ENCODE assay signal across 29 mouse cellular contexts in the genomic region with DNA sequence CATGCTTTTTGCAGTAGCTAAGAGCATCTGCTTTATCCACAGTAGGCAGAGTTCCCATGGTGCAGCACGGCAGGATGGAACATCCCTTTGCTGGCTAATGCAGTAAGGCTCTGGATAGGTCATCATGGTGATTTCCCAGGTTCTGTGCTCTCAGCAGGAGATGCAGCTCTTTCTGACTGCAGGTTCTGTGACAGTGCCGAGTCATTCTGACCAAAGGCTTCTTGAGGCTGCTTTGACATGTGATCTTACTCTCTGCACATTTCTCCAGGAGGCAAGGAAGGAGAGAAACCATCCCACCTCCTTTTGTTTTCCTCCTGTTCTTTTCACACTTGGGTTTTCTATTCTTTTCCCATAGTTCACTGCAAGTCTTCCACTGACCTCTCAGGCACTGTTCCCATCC. TPM values are rescaled to one million over a fixed set of nuclear protein-coding genes. Genes with fewer than 3 reads are reported as not detected.
"Had no signal": no experiment of that assay in that cellular context is flagged by ENCODE, and none has a peak within 500 bp of the region (broad histone marks: within the 10 kb centered on the region; RNA-seq: fewer than 3 reads in every experiment).

No protein-coding gene starts in this region.

- H3K4me1 ChIP-seq: limb, embryonic 12.5 days; limb, embryonic 15.5 days; lung, embryonic 15.5 days; midbrain, embryonic 12.5 days; midbrain, embryonic 15.5 days; neural tube, embryonic 13.5 days; stomach, embryonic 15.5 days had no signal

- H3K4me3 ChIP-seq: layer of hippocampus, adult 2 months; left cerebral cortex, adult 2 months; limb, embryonic 12.5 days; limb, embryonic 15.5 days; lung, embryonic 15.5 days; midbrain, embryonic 12.5 days; midbrain, embryonic 15.5 days; myocyte; neural tube, embryonic 13.5 days; stomach, embryonic 15.5 days had no signal

- H3K27ac ChIP-seq: kidney, postnatal 0 days; layer of hippocampus, adult 2 months; left cerebral cortex, adult 2 months; limb, embryonic 12.5 days; limb, embryonic 15.5 days; liver, embryonic 14.5 days; lung, embryonic 15.5 days; midbrain, embryonic 12.5 days; midbrain, embryonic 15.5 days; neural tube, embryonic 13.5 days; stomach, embryonic 15.5 days had no signal

- H3K9ac ChIP-seq: limb, embryonic 12.5 days; limb, embryonic 15.5 days; liver, embryonic 14.5 days; liver, postnatal 0 days; lung, embryonic 15.5 days; midbrain, embryonic 12.5 days; midbrain, embryonic 15.5 days; neural tube, embryonic 13.5 days; stomach, embryonic 15.5 days had no signal

- H3K27me3 ChIP-seq: limb, embryonic 12.5 days; limb, embryonic 15.5 days; lung, embryonic 15.5 days; midbrain, embryonic 12.5 days; midbrain, embryonic 15.5 days; neural tube, embryonic 13.5 days; stomach, embryonic 15.5 days had no signal

- DNase-seq: kidney, postnatal 25 days; layer of hippocampus, adult 9-11 months; liver, postnatal 0 days; lung, postnatal 10 days; lung, postnatal 36 days; retina, postnatal 1 day; right cerebral cortex, postnatal 25 days; spleen, adult 18-20 months; thymus, postnatal 25 days had no signal

- H3K9me3 ChIP-seq: limb, embryonic 12.5 days; limb, embryonic 15.5 days; lung, embryonic 15.5 days; midbrain, embryonic 12.5 days; midbrain, embryonic 15.5 days; neural tube, embryonic 13.5 days; stomach, embryonic 15.5 days had no signal

RNA-seq across cellular contexts. Expression of a gene that starts 13.1 kb away (rescaled TPM):
- total RNA-seq: layer of hippocampus, adult 2 months; layer of hippocampus, postnatal 25 days; monocyte, adult 5-6 weeks; neutrophil, adult 5-6 weeks had no signal
- polyA plus RNA-seq: kidney, postnatal 0 days; large intestine, adult 2 months; liver, embryonic 11.5 days; liver, embryonic 14.5 days; liver, postnatal 0 days; lung, embryonic 15.5 days; thymus, postnatal 0 days; urinary bladder, adult 2 months had no signal

RNA-seq across cellular contexts. Expression of a gene that starts 25.9 kb away (rescaled TPM):
- total RNA-seq: monocyte, adult 5-6 weeks; neutrophil, adult 5-6 weeks had no signal
- polyA plus RNA-seq: kidney, embryonic 14.5 days; large intestine, adult 2 months; limb, embryonic 12.5 days; limb, embryonic 15.5 days; liver, embryonic 11.5 days; liver, embryonic 14.5 days; liver, postnatal 0 days; thymus, postnatal 0 days; urinary bladder, adult 2 months had no signal
